Mouse (Mus musculus): ENCODE results near the gene Sbno2.

The Sbno2 gene

GRCm38 (mm10) chr10:80087483-80087882 is 17.9 kb downstream of the Sbno2 start:
- no peak for DNase-seq

- no peak for DNase-seq
Measured at GRCm38 (mm10) chr10:80086847-80087246, 18.5 kb downstream of the Sbno2 start.

- peak; percentile 17 for DNase-seq
Measured at GRCm38 (mm10) chr10:80084817-80085487, 20.4 kb downstream of the Sbno2 start.

GRCm38 (mm10) chr10:80081075-80081474 is 24.3 kb downstream of the Sbno2 start:
- DNase-seq, result no peak

GRCm38 (mm10) chr10:80080396-80081070 is 24.8 kb downstream of the Sbno2 start:
- no peak for DNase-seq

GRCm38 (mm10) chr10:80078366-80078765 is 27.0 kb downstream of the Sbno2 start:
- DNase-seq, result no peak

GRCm38 (mm10) chr10:80077312-80077711 is 28.1 kb downstream of the Sbno2 start:
- DNase-seq, result no peak

GRCm38 (mm10) chr10:80076386-80076785 is 29.0 kb downstream of the Sbno2 start:
- DNase-seq, result no peak

- no peak for DNase-seq
Measured at GRCm38 (mm10) chr10:80075924-80076323, 29.4 kb downstream of the Sbno2 start.

- peak; percentile 42 for DNase-seq
Measured at GRCm38 (mm10) chr10:80074813-80075601, 30.4 kb downstream of the Sbno2 start.

GRCm38 (mm10) chr10:80072623-80073489 is 32.5 kb downstream of the Sbno2 start:
- DNase-seq, result no peak

GRCm38 (mm10) chr10:80071516-80071900 is 33.9 kb downstream of the Sbno2 start:
- no peak for DNase-seq

GRCm38 (mm10) chr10:80070837-80071515 is 34.4 kb downstream of the Sbno2 start:
- DNase-seq, result peak; percentile 61

GRCm38 (mm10) chr10:80069948-80070450 is 35.4 kb downstream of the Sbno2 start:
- no peak for DNase-seq

- no peak for DNase-seq
Measured at GRCm38 (mm10) chr10:80069251-80069650, 36.1 kb downstream of the Sbno2 start.

- DNase-seq, result no peak
Measured at GRCm38 (mm10) chr10:80063877-80064650, 41.3 kb downstream of the Sbno2 start.

- DNase-seq, result no peak
Measured at GRCm38 (mm10) chr10:80063104-80063503, 42.3 kb downstream of the Sbno2 start.

- DNase-seq, result no peak
Measured at GRCm38 (mm10) chr10:80057683-80058326, 47.6 kb downstream of the Sbno2 start.

GRCm38 (mm10) chr10:80056976-80057682 is 48.2 kb downstream of the Sbno2 start:
- no peak for DNase-seq

- DNase-seq, result no peak
Measured at GRCm38 (mm10) chr10:80056506-80056905, 48.9 kb downstream of the Sbno2 start.

Data from right cerebral cortex, postnatal 25 days (tissue).